Mouse (Mus musculus): ENCODE measurements around the gene Fam198a. TPM values are rescaled to one million over a fixed set of nuclear protein-coding genes. Genes with fewer than 3 reads are reported as not detected.
A peak's percentile ranks its signal among the peaks of the same experiment; 100 is the strongest.

Gene Fam198a
- polyA plus RNA-seq, 1 experiment from 2014 or later, result 3.5 TPM

DNA sequence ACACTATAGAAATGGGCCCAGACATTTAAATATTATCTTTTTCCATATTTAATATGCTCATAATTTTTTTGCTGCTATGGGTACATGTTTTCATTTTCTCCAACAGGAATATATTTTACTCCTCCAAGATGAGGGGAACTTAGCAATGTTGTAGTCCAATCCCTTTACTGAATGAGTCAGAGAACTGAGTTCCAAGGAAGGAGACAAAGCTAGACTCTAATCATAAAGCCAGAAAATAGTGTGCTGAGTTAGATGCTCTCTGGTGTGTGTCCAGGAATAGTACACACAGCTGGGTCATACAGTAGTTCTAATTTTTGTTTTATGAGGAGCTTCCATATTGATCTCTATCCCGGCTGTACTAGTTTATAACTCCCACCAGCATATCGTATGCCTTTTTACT is 55.4 kb downstream of the Fam198a start:
- WGBS, result 91% methylated on average over 2 of the region's 2 CpGs
- H3K9ac ChIP-seq (ENCODE audit: low read depth, low read length), result no peak overlapping the region
- H3K4me1 ChIP-seq (ENCODE audit: control insufficient read depth, insufficient read depth, low read length), result no peaks in the 10 kb centered on the region
- no peak overlapping the region for H3K27ac ChIP-seq (ENCODE audit: low read length)
- H3K27me3 ChIP-seq (replicated peaks; ENCODE audit: control insufficient read depth, insufficient read depth, low read length), result no peaks in the 10 kb centered on the region
- H3K4me3 ChIP-seq (ENCODE audit: low read length), result no peak overlapping the region
- no peak for ATAC-seq
- H3K9me3 ChIP-seq (ENCODE audit: control insufficient read depth, low read length), result no peaks in the 10 kb centered on the region
- H3K36me3 ChIP-seq (ENCODE audit: control insufficient read depth, insufficient read depth, low read length), result no peaks in the 10 kb centered on the region
- no peak overlapping the region for H3K4me2 ChIP-seq (ENCODE audit: low read depth, low read length)

DNA sequence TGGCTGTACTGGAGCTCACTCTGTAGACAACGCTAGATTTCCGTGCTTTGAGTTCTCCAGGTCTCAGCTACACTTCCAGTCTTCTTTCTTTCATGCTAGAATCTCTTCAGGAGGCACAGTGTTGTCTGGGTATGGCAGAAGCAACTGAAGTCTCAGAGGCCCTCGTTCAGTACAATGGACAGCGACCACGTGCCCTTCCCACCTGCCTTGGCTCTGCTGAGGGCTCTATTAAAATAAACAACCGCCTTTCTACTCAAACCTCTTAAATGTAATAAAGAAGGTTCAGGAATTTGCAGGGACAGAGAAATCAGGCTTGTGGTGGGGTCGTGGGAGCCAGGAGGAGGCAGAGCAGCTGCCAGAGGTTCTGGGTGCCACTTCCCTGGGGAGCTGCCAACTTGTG is 55.8 kb downstream of the Fam198a start:
- no peaks in the 10 kb centered on the region for H3K4me1 ChIP-seq (ENCODE audit: control insufficient read depth, insufficient read depth, low read length)
- no peak for ATAC-seq
- H3K4me3 ChIP-seq (ENCODE audit: low read length), result no peak overlapping the region
- no peaks in the 10 kb centered on the region for H3K9me3 ChIP-seq (ENCODE audit: control insufficient read depth, low read length)
- H3K4me2 ChIP-seq (ENCODE audit: low read depth, low read length), result no peak overlapping the region
- H3K27ac ChIP-seq (ENCODE audit: low read length), result no peak overlapping the region
- H3K9ac ChIP-seq (ENCODE audit: low read depth, low read length), result no peak overlapping the region
- no peaks in the 10 kb centered on the region for H3K36me3 ChIP-seq (ENCODE audit: control insufficient read depth, insufficient read depth, low read length)
- WGBS, result 6% methylated on average over 7 of the region's 7 CpGs
- H3K27me3 ChIP-seq (replicated peaks; ENCODE audit: control insufficient read depth, insufficient read depth, low read length), result no peaks in the 10 kb centered on the region

DNA sequence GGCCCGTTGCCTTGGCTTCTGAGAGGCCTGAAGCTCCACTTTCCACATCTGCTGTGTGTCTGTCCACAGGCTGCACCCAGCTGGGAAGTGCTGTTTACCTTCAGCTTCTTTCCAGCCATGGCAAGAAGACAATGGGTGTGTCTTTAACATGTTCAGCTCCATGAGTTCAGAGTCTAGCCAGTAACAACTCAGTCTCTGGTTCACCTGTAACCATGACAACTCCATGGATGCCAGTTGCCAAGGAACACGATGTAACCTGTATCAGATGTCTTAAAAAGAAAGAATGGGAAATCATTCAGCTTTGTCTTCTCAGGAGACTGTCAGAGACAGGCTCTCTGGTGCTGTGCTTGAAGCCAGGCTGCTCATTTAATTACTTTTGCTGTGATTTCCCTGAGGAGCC is 58.1 kb downstream of the Fam198a start:
- Histone ChIP-seq H3K27ac (ENCODE audit: low read length) (no peak overlapping the region), H3K27me3 (replicated peaks; ENCODE audit: control insufficient read depth, insufficient read depth, low read length) (no peaks in the 10 kb centered on the region), H3K4me3 (ENCODE audit: low read length) (no peak overlapping the region), H3K36me3 (ENCODE audit: control insufficient read depth, insufficient read depth, low read length) (no peaks in the 10 kb centered on the region), H3K4me1 (ENCODE audit: control insufficient read depth, insufficient read depth, low read length) (no peaks in the 10 kb centered on the region), H3K4me2 (ENCODE audit: low read depth, low read length) (no peak overlapping the region), H3K9ac (ENCODE audit: low read depth, low read length) (no peak overlapping the region), H3K9me3 (ENCODE audit: control insufficient read depth, low read length) (no peaks in the 10 kb centered on the region)
- 49% methylated on average over 2 of the region's 2 CpGs for WGBS
- ATAC-seq, result no peak

DNA sequence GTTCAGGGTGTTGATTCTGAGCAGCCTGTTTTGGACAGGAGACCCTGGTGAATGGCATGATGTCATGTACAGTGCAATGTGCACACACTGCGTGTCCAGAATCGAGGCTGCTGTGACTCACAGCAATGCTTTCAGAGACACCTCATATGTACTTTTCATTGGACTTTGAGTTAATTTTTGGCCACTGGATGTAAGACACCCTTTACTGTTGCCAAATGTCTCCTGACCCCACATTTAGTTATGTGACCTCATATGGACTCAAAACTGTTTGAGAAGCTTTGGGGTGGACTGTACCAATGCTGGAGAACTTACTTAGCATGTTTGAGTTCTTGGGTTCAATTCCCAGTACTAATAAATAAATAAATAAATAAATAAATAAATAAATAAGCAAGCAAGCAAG is 60.0 kb downstream of the Fam198a start:
- WGBS, result 75% methylated on average over 2 of the region's 2 CpGs
- no peak overlapping the region for H3K9ac ChIP-seq (ENCODE audit: low read depth, low read length)
- no peaks in the 10 kb centered on the region for H3K4me1 ChIP-seq (ENCODE audit: control insufficient read depth, insufficient read depth, low read length)
- no peaks in the 10 kb centered on the region for H3K36me3 ChIP-seq (ENCODE audit: control insufficient read depth, insufficient read depth, low read length)
- no peaks in the 10 kb centered on the region for H3K9me3 ChIP-seq (ENCODE audit: control insufficient read depth, low read length)
- H3K4me2 ChIP-seq (ENCODE audit: low read depth, low read length), result no peak overlapping the region
- H3K4me3 ChIP-seq (ENCODE audit: low read length), result no peak overlapping the region
- no peak overlapping the region for H3K27ac ChIP-seq (ENCODE audit: low read length)
- no peaks in the 10 kb centered on the region for H3K27me3 ChIP-seq (replicated peaks; ENCODE audit: control insufficient read depth, insufficient read depth, low read length)
- ATAC-seq, result no peak

DNA sequence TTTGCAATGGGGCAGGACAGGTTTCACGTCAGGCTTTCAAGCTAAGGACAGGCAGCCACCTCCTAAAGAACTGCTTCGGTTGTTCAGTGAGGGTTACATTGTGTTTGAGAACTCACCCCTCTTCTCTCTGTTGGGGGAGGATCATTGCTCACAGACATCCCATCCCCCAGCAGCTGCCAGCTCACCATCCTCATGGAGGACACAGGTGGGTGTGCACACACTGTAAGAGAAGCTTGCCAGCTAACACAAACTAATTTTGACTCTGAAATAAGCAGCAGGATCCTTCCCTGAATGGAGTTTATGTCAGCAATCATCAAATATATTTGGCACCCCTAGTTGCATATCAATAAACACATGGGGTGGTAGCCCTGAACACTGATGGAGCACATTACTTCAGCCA is 62.0 kb downstream of the Fam198a start:
- no peaks in the 10 kb centered on the region for H3K27me3 ChIP-seq (replicated peaks; ENCODE audit: control insufficient read depth, insufficient read depth, low read length)
- ATAC-seq, result no peak
- H3K36me3 ChIP-seq (ENCODE audit: control insufficient read depth, insufficient read depth, low read length), result no peaks in the 10 kb centered on the region
- no peaks in the 10 kb centered on the region for H3K9me3 ChIP-seq (ENCODE audit: control insufficient read depth, low read length)
- no peaks in the 10 kb centered on the region for H3K4me1 ChIP-seq (ENCODE audit: control insufficient read depth, insufficient read depth, low read length)
- H3K27ac ChIP-seq (ENCODE audit: low read length), result no peak overlapping the region
- H3K9ac ChIP-seq (ENCODE audit: low read depth, low read length), result no peak overlapping the region
- no peak overlapping the region for H3K4me3 ChIP-seq (ENCODE audit: low read length)
- WGBS, result 74% methylated on average over 2 of the region's 2 CpGs
- no peak overlapping the region for H3K4me2 ChIP-seq (ENCODE audit: low read depth, low read length)

DNA sequence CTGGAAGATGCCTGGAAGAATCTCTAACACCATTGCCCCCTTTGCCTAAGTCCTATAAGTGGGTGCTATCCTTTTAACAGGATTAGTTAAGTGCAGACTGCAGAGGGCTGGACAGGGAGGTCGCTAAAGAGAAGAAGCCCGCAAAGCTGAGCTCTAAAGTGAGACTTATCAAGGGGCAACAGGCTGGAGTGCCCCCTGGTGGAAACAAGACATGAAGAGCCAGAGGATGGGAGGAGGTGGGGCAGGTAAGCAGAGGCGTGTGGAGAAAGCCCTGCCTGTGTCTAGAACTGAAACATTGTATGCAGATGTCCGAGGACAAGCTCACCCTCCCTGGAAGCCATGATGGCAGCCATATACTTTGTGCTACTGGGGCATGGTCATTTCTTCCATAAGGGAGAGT is 62.8 kb downstream of the Fam198a start:
- H3K9ac ChIP-seq (ENCODE audit: low read depth, low read length), result no peak overlapping the region
- H3K4me3 ChIP-seq (ENCODE audit: low read length), result no peak overlapping the region
- H3K4me2 ChIP-seq (ENCODE audit: low read depth, low read length), result no peak overlapping the region
- no peaks in the 10 kb centered on the region for H3K36me3 ChIP-seq (ENCODE audit: control insufficient read depth, insufficient read depth, low read length)
- WGBS, result 74% methylated on average over 4 of the region's 4 CpGs
- H3K9me3 ChIP-seq (ENCODE audit: control insufficient read depth, low read length), result no peaks in the 10 kb centered on the region
- H3K27me3 ChIP-seq (replicated peaks; ENCODE audit: control insufficient read depth, insufficient read depth, low read length), result no peaks in the 10 kb centered on the region
- no peaks in the 10 kb centered on the region for H3K4me1 ChIP-seq (ENCODE audit: control insufficient read depth, insufficient read depth, low read length)
- ATAC-seq, result no peak
- no peak overlapping the region for H3K27ac ChIP-seq (ENCODE audit: low read length)

DNA sequence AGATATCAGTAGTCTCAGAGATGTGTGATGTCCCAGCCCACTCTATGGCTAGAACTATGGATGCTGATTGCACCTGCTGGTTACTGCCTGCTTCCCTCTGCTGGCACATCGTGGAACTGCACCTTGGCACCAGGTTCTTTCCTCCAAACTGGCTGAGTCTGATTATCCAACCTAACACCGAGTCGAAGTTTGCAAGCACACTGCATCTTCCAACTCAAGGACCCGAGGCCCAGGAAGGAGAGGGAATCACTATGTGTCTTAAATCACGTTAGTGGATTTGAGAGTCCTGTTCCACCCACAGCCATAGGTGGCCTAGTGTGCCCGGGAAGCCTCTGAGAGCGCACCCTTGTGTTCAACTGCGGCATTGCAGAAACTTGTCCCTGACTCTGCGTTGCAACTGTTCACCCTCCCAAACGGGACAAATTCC is 63.5 kb downstream of the Fam198a start:
- Histone ChIP-seq H3K36me3 (ENCODE audit: control insufficient read depth, insufficient read depth, low read length) (no peaks in the 10 kb centered on the region), H3K9ac (ENCODE audit: low read depth, low read length) (no peak overlapping the region), H3K27ac (ENCODE audit: low read length) (no peak overlapping the region), H3K4me2 (ENCODE audit: low read depth, low read length) (no peak overlapping the region), H3K27me3 (replicated peaks; ENCODE audit: control insufficient read depth, insufficient read depth, low read length) (no peaks in the 10 kb centered on the region), H3K4me3 (ENCODE audit: low read length) (no peak overlapping the region), H3K9me3 (ENCODE audit: control insufficient read depth, low read length) (no peaks in the 10 kb centered on the region), H3K4me1 (ENCODE audit: control insufficient read depth, insufficient read depth, low read length) (peaks cover 4% of the 10 kb centered on the region)
- ATAC-seq, result peak; percentile 38; the same call in 1 of the 2 replicates
- WGBS, result 12% methylated on average over 10 of the region's 10 CpGs

DNA sequence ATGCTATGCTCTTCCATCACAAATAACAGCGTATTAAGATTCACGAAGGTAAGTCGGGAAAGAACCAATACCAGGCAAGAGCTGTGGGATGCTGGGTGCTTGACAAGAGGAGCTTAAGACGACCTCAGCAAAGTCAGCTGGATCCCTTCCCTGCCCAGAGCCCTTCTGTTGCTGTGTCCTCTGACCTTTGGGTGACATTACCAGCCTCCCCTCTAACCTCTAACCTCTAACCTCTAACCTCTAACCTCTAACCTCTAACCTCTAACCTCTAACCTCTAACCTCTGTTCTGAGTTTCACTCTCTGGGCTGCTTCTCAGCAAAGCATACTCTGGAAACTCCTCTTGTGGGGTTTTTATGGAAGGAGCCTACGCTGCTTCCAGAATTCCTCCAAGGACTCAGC is 67.3 kb downstream of the Fam198a start:
- WGBS, result 77% methylated on average over 5 of the region's 5 CpGs
- Histone ChIP-seq H3K27ac (ENCODE audit: low read length) (no peak overlapping the region), H3K4me3 (ENCODE audit: low read length) (no peak overlapping the region), H3K27me3 (replicated peaks; ENCODE audit: control insufficient read depth, insufficient read depth, low read length) (no peaks in the 10 kb centered on the region), H3K4me2 (ENCODE audit: low read depth, low read length) (no peak overlapping the region), H3K9me3 (ENCODE audit: control insufficient read depth, low read length) (no peaks in the 10 kb centered on the region), H3K4me1 (ENCODE audit: control insufficient read depth, insufficient read depth, low read length) (peaks cover 5% of the 10 kb centered on the region), H3K36me3 (ENCODE audit: control insufficient read depth, insufficient read depth, low read length) (no peaks in the 10 kb centered on the region), H3K9ac (ENCODE audit: low read depth, low read length) (no peak overlapping the region)
- no peak for ATAC-seq

DNA sequence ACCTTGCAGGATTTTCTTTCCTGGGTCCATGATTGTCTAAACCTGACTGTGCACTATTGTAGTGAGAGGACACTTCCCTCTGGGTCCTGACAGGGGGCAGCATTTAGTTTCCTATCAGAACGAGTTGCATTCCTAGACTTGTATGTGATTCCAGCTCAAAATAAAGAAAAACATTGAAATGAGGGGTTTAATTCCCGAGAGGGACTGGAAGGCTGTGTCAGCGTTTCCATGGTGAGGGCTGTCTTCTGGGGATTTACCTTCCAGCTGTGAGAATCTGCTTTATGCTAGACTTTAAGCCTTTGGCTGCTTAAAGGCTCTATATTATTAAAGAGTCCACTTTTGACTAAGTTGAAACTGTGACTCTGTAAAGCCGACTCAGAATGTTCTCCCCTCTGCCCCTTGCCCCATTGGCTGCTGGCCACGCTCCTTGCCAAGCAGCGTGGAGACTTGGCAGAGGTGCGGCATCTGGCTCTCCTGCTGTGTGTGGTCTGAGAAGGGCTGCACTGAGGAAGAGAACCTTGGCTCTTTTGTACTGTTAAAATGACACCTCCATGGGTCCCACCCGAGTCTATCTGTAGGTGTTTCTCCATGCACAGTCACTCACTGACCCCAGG is 68.1 kb downstream of the Fam198a start:
- Histone ChIP-seq H3K4me2 (ENCODE audit: low read depth, low read length) (no peak overlapping the region), H3K9me3 (ENCODE audit: control insufficient read depth, low read length) (no peaks in the 10 kb centered on the region), H3K27ac (ENCODE audit: low read length) (0 out of 2 replicates have a peak overlapping the region, but pooled peaks have one; percentile 10), H3K27me3 (replicated peaks; ENCODE audit: control insufficient read depth, insufficient read depth, low read length) (no peaks in the 10 kb centered on the region), H3K4me3 (ENCODE audit: low read length) (no peak overlapping the region), H3K9ac (ENCODE audit: low read depth, low read length) (no peak overlapping the region), H3K4me1 (ENCODE audit: control insufficient read depth, insufficient read depth, low read length) (peaks cover 5% of the 10 kb centered on the region), H3K36me3 (ENCODE audit: control insufficient read depth, insufficient read depth, low read length) (no peaks in the 10 kb centered on the region)
- peak; percentile 81 for ATAC-seq
- WGBS, result 14% methylated on average over 8 of the region's 8 CpGs

DNA sequence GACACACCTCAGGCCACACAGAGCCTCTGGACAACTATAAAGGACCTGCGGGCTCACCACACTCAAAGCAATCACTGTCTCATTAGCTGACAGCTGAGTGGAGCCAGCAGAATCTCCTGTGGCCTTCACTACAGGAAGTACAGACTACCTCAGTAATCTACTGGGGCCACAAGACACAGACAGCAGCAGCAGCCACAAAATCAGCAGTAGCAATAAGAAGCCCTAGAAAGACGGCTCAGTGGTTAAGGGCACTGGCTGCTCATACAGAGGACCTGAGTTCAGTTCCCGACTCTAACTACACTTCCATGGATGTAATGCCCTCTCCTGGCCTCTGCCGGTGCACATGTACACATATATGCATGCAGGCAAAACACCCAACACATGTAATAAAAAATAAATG is 69.5 kb downstream of the Fam198a start:
- Histone ChIP-seq H3K36me3 (ENCODE audit: control insufficient read depth, insufficient read depth, low read length) (no peaks in the 10 kb centered on the region), H3K4me3 (ENCODE audit: low read length) (no peak overlapping the region), H3K4me1 (ENCODE audit: control insufficient read depth, insufficient read depth, low read length) (peaks cover 5% of the 10 kb centered on the region), H3K27ac (ENCODE audit: low read length) (no peak overlapping the region), H3K9me3 (ENCODE audit: control insufficient read depth, low read length) (no peaks in the 10 kb centered on the region), H3K27me3 (replicated peaks; ENCODE audit: control insufficient read depth, insufficient read depth, low read length) (no peaks in the 10 kb centered on the region), H3K4me2 (ENCODE audit: low read depth, low read length) (no peak overlapping the region), H3K9ac (ENCODE audit: low read depth, low read length) (no peak overlapping the region)
- WGBS, result 88% methylated on average over 4 of the region's 4 CpGs
- ATAC-seq, result no peak

Data from intestine, embryonic 16.5 days (tissue).